Mouse (Mus musculus): ENCODE data around the gene Adi1.

DNA sequence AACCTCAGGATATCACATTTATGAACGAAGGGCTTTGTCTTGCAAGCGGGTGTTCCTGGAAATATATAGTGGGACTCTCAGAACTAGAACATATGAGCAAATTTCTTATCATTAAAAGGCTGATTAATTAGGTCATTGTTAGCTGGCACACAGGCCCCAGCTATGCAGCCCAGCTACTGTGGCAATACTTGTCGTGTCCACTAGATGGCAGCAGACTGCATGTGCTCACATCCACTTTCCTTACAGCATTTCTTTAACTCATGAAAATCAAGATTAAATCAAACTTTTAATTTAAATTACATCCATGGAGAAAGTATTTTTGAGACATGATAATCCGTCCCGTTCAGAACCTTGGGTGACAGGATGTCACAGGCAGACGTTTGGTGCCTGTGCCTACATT, 24.6 kb downstream of the Adi1 start:
- peak; percentile 86; the same call in 1 of the 2 replicates for TF ChIP-seq CTCF (IDR thresholded peaks at IDR 0.05; ENCODE audit: borderline replicate concordance, insufficient read depth, low read length)
- no peak for TF ChIP-seq POLR2A (IDR thresholded peaks at IDR 0.05; ENCODE audit: low read depth, low read length)

All from embryonic fibroblast, embryonic 13.5 days (primary cell).